Mouse (Mus musculus) hindbrain, embryonic 12.5 days (tissue): ENCODE results near the gene Ythdf1. TPM values are rescaled to one million over a fixed set of nuclear protein-coding genes. Genes with fewer than 3 reads are reported as not detected.

Experiments used
- ATAC-seq: fragments of 200-750 bp; cut with Nextera tagmentation; 2 replicates; pipeline ENCODE4 v1.8.0; 2017; ENCODE audit warnings: moderate TSS enrichment; ENCODE audit not compliant: low FRiP score
- H3K27ac ChIP-seq: fragments of 300-500 bp; sonication (generic); 2 replicates; pipeline ENCODE4 v1.5.1; 2016; ENCODE audit warnings: mild to moderate bottlenecking
- H3K27me3 ChIP-seq: fragments of 300-500 bp; sonication (generic); 2 replicates; pipeline ENCODE4 v1.6.1; 2016; ENCODE audit warnings: mild to moderate bottlenecking
- H3K36me3 ChIP-seq: fragments of 300-500 bp; sonication (generic); 2 replicates; pipeline ENCODE4 v1.6.1; 2016; ENCODE audit warnings: mild to moderate bottlenecking
- H3K4me1 ChIP-seq: fragments of 300-500 bp; sonication (generic); 2 replicates; pipeline ENCODE4 v1.6.1; 2016
- H3K4me2 ChIP-seq: fragments of 300-500 bp; sonication (generic); replicated peaks from 2 replicates; pipeline ENCODE4 v1.6.1; 2016; ENCODE audit warnings: mild to moderate bottlenecking
- H3K4me3 ChIP-seq: fragments of 300-500 bp; sonication (generic); 2 replicates; pipeline ENCODE4 v1.5.1; 2016; ENCODE audit warnings: mild to moderate bottlenecking
- H3K9ac ChIP-seq: fragments of 300-500 bp; sonication (generic); 2 replicates; pipeline ENCODE4 v1.6.1; 2016; ENCODE audit warnings: mild to moderate bottlenecking, moderate library complexity
- H3K9me3 ChIP-seq: fragments of 300-500 bp; sonication (generic); replicated peaks from 2 replicates; pipeline ENCODE4 v1.6.1; 2016; ENCODE audit warnings: mild to moderate bottlenecking
- WGBS: fragments of 180-500 bp; shearing (Covaris S2); methylation state at CpG from one replicate; pipeline ENCODE4 v1.1.7; 2016; 5-methylcytosine and 5-hydroxymethylcytosine counted together
- polyA plus RNA-seq: library from polyadenylated mRNA; unstranded; fragments of >200 nt; fragmentation: Nextera tagmentation; extraction: Ambion mirVana; gene quantifications from 2 replicates; pipeline ENCODE4 v1.2.1, GENCODE M21; 2016

Ythdf1 gene
- polyA plus RNA-seq, 1 experiment from 2014 or later, result 61.0 TPM

DNA sequence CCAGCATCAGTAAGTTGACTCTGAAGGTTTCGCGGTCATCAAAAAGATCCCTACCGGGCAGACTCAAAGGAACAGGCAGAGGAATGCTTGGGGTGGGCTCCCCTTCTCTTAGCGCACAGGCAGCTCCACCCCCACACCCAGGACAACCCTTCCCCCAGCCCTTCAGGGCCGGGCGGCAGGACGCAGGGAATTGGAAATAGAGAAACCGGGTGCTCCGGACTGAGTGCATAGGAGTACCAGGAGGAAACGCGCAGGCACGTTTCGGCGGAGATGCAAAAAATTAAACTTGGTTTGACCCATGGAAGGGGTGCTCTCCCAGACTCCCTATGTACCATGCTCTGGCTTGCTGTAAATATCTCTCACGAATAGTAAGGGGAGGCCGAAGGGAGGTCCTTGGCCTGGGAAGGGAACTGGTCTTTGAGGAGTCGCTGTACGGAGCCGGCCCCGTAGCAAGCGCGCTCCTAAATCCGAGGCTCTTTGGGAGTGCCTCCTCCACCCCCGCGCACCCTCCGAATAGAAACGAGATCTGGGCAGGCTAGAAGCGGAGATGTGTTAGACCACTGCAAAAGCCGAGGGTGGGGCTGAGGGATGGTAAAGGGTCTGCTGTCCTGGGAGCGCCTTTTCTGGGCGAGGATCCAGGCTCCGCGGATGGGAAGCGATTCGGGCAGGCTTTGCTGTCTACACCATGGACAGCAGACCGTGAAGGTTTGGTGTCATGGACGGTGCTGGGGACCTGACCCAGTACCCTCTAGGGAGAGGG lies 29.5 kb downstream of the Ythdf1 start:
- H3K9ac ChIP-seq, result peak overlapping the region; percentile 100
- H3K4me2 ChIP-seq, result peak overlapping the region; percentile 68
- H3K27me3 ChIP-seq, result peaks cover 45% of the 10 kb centered on the region
- H3K27ac ChIP-seq, result peak overlapping the region; percentile 94
- WGBS, result under 1% methylated on average over 37 of the region's 37 CpGs
- ATAC-seq, result no peak
- H3K9me3 ChIP-seq, result no peaks in the 10 kb centered on the region
- H3K4me1 ChIP-seq, result peaks cover 69% of the 10 kb centered on the region
- H3K36me3 ChIP-seq, result peaks cover 5% of the 10 kb centered on the region; the same call in 1 of the 2 replicates
- peak overlapping the region; percentile 81 for H3K4me3 ChIP-seq

DNA sequence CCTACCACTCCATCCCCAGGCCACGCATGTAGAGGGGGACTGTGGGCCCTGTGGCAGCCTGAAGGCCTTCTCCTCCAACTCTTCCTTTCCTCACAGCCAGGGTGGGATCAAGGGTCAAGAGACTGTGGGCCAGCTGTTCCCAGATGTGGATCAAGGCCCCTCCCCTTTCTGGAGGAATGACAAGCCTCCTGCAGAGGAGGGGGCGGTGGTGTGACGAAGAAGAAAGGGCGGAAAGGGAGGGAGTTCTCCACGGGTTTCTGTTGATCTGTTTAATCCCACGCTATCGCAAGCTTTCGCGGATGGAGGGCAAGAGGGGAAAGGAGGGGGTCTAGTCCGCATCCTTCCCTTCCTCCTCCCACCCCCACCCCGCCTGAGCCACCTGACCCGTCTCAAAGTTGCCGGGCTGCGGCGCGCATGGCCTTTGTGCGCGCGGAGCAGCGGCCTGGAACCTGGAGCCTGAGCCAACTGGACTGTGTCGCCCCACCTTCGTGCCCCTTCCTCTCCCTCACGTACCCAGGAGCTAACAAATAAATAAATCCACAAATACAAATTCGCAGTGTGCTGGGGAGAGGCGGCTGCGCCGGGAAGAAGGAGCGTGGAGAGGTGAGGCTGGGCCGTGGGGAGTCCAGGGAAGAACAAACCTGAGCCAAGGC lies 30.2 kb downstream of the Ythdf1 start:
- ATAC-seq, result no peak
- Histone ChIP-seq H3K9ac (peak overlapping the region; percentile 100), H3K27ac (peak overlapping the region; percentile 94), H3K9me3 (no peaks in the 10 kb centered on the region), H3K4me2 (peak overlapping the region; percentile 68), H3K4me3 (peak overlapping the region; percentile 81), H3K4me1 (peaks cover 69% of the 10 kb centered on the region), H3K27me3 (peaks cover 45% of the 10 kb centered on the region), H3K36me3 (peaks cover 2% of the 10 kb centered on the region; the same call in 1 of the 2 replicates)
- WGBS, result 1% methylated on average over 27 of the region's 29 CpGs

GRCm38 (mm10) chr2:180889921-180890280 lies 30.8 kb downstream of the Ythdf1 start:
- H3K4me1 ChIP-seq, result peaks cover 68% of the 10 kb centered on the region
- WGBS, result 11% methylated on average over 4 of the region's 4 CpGs
- H3K27me3 ChIP-seq, result peaks cover 45% of the 10 kb centered on the region
- peak overlapping the region; percentile 68 for H3K4me2 ChIP-seq
- peak overlapping the region; percentile 81; the same call in 1 of the 2 replicates for H3K4me3 ChIP-seq
- H3K27ac ChIP-seq, result peak overlapping the region; percentile 94
- no peaks in the 10 kb centered on the region for H3K36me3 ChIP-seq
- no peak for ATAC-seq
- H3K9me3 ChIP-seq, result no peaks in the 10 kb centered on the region
- peak overlapping the region; percentile 64; the same call in 1 of the 2 replicates for H3K9ac ChIP-seq

DNA sequence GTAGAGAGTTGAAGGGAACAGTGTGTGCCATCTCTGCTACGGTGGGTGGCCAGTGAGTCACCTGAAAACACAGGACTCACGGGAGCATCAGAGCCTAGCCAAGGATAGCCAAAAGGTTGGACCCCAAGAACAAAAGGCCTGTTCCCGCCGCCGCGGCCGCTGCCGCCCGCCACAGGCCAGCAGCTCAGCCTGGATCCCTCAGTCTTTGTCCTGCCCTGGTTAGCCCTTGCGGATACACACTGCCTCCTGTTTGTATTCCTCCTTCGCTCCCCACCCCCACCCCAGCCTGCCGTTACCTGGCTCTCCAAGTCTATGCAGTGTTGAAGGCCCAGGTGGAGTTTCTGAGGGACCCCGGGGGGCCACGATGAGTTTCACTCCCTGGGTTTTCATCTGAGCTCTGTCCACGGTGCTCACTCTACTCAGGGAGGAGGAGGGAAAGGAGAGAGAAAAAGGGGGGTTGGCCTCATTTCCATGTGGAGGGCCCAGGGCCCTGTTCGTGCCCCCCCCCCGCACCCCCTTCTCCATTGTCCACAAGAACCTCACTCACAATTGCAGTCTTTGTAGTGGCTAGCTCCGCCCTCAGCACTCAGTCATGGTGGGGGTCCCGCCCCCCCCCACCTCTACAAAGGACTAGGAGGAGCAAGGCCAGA lies 31.4 kb downstream of the Ythdf1 start:
- ATAC-seq, result peak; percentile 3; the same call in 1 of the 2 replicates

GRCm38 (mm10) chr2:180885270-180885669 lies 35.5 kb downstream of the Ythdf1 start:
- no peaks in the 10 kb centered on the region for H3K36me3 ChIP-seq
- H3K4me2 ChIP-seq, result no peak overlapping the region
- ATAC-seq, result no peak
- peaks cover 61% of the 10 kb centered on the region for H3K4me1 ChIP-seq
- H3K27me3 ChIP-seq, result peaks cover 6% of the 10 kb centered on the region
- no peak overlapping the region for H3K4me3 ChIP-seq
- WGBS, result 78% methylated on average over 5 of the region's 5 CpGs
- no peak overlapping the region for H3K27ac ChIP-seq
- no peaks in the 10 kb centered on the region for H3K9me3 ChIP-seq
- no peak overlapping the region for H3K9ac ChIP-seq

More for the DNA sequence above, 31.4 kb downstream of the Ythdf1 start:
- Histone ChIP-seq H3K36me3 (no peaks in the 10 kb centered on the region), H3K27ac (peak overlapping the region; percentile 94), H3K4me2 (peak overlapping the region; percentile 68), H3K4me1 (peaks cover 68% of the 10 kb centered on the region), H3K27me3 (peaks cover 41% of the 10 kb centered on the region), H3K9me3 (no peaks in the 10 kb centered on the region), H3K4me3 (peak overlapping the region; percentile 35), H3K9ac (peak overlapping the region; percentile 64)
- 5% methylated on average over 17 of the region's 19 CpGs for WGBS

- H3K9me3 ChIP-seq, result no peaks in the 10 kb centered on the region
- H3K4me3 ChIP-seq, result no peak overlapping the region
- no peak overlapping the region for H3K27ac ChIP-seq
- peaks cover 45% of the 10 kb centered on the region for H3K4me1 ChIP-seq
- H3K36me3 ChIP-seq, result no peaks in the 10 kb centered on the region
- H3K4me2 ChIP-seq, result no peak overlapping the region
- no peaks in the 10 kb centered on the region for H3K27me3 ChIP-seq
- H3K9ac ChIP-seq, result no peak overlapping the region
- ATAC-seq, result no peak
- WGBS, result 63% methylated on average over 9 of the region's 9 CpGs
Observed at GRCm38 (mm10) chr2:180881281-180881680, 39.5 kb downstream of the Ythdf1 start.

GRCm38 (mm10) chr2:180879365-180880067 lies 41.2 kb downstream of the Ythdf1 start:
- Histone ChIP-seq H3K9ac (no peak overlapping the region), H3K27ac (peak overlapping the region; percentile 79), H3K27me3 (no peaks in the 10 kb centered on the region), H3K4me3 (no peak overlapping the region), H3K9me3 (no peaks in the 10 kb centered on the region), H3K4me1 (peaks cover 34% of the 10 kb centered on the region), H3K36me3 (no peaks in the 10 kb centered on the region), H3K4me2 (0 out of 2 replicates have a peak overlapping the region, but pooled peaks have one; percentile 17)
- 34% methylated on average over 7 of the region's 7 CpGs for WGBS
- peak; percentile 94 for ATAC-seq

DNA sequence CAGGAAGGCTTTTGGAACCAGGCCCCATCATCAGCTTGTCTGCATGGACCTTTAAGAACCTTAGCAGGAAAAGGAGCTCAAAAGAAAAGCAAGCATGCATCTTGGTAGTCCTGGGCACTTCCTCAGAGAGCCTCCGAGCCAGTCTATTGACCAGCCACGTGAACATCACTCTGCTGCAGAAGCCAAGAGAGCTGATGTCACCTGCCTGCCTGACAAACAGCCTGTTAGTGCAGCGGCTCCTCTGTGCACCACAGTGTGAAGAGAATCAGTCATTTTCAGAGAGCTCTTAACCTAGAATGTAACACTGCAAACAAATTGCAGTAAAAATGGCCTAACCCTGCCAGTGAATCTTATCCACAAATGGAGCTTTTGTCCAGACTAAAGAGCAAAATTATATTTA lies 50.7 kb downstream of the Ythdf1 start:
- Histone ChIP-seq H3K4me1 (0 out of 2 replicates have a peak, but pooled peaks cover 3% of the 10 kb centered on the region), H3K27me3 (no peaks in the 10 kb centered on the region), H3K36me3 (no peaks in the 10 kb centered on the region), H3K9ac (no peak overlapping the region), H3K9me3 (no peaks in the 10 kb centered on the region), H3K4me2 (no peak overlapping the region), H3K27ac (no peak overlapping the region), H3K4me3 (no peak overlapping the region)
- 61% methylated on average over 3 of the region's 3 CpGs for WGBS
- ATAC-seq, result no peak

GRCm38 (mm10) chr2:180861561-180861960 lies 59.2 kb downstream of the Ythdf1 start:
- WGBS, result 67% methylated on average over 12 of the region's 12 CpGs
- no peaks in the 10 kb centered on the region for H3K9me3 ChIP-seq
- H3K27ac ChIP-seq, result 0 out of 2 replicates have a peak overlapping the region, but pooled peaks have one; percentile 35
- H3K27me3 ChIP-seq, result peaks cover 30% of the 10 kb centered on the region
- peaks cover 14% of the 10 kb centered on the region; the same call in 1 of the 2 replicates for H3K4me1 ChIP-seq
- no peak overlapping the region for H3K4me2 ChIP-seq
- peak; percentile 35; the same call in 1 of the 2 replicates for ATAC-seq
- no peak overlapping the region for H3K4me3 ChIP-seq
- H3K36me3 ChIP-seq, result no peaks in the 10 kb centered on the region
- no peak overlapping the region for H3K9ac ChIP-seq

DNA sequence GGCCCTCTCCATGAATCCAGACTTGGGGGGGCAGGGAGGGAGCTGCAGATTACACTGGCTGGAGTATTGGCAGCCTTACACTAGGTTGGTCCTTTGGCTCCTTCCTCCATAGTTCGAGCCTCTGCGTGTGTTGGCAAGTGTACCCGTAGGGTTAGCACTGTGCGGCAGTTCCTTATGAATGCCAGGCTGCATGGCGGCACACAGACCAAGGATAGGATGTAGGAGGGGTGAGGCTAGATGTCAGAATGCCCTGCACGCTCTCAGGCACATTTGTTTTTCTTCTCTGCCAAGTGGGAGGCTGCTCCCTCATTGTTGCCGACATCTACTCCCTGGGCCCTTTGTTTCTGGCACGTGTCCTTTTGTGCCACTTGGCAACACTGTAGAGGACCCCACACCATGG lies 63.6 kb downstream of the Ythdf1 start:
- H3K4me1 ChIP-seq, result peaks cover 34% of the 10 kb centered on the region
- no peaks in the 10 kb centered on the region for H3K36me3 ChIP-seq
- ATAC-seq, result peak; percentile 59
- WGBS, result 46% methylated on average over 8 of the region's 8 CpGs
- peaks cover 41% of the 10 kb centered on the region for H3K27me3 ChIP-seq
- H3K9ac ChIP-seq, result no peak overlapping the region
- no peak overlapping the region for H3K4me2 ChIP-seq
- no peak overlapping the region for H3K4me3 ChIP-seq
- H3K9me3 ChIP-seq, result no peaks in the 10 kb centered on the region
- H3K27ac ChIP-seq, result no peak overlapping the region

GRCm38 (mm10) chr2:180855005-180855544 lies 65.7 kb downstream of the Ythdf1 start:
- Histone ChIP-seq H3K4me2 (peak overlapping the region; percentile 44), H3K27ac (peak overlapping the region; percentile 83), H3K9me3 (no peaks in the 10 kb centered on the region), H3K36me3 (no peaks in the 10 kb centered on the region), H3K9ac (peak overlapping the region; percentile 47; the same call in 1 of the 2 replicates), H3K27me3 (peaks cover 39% of the 10 kb centered on the region), H3K4me1 (peaks cover 26% of the 10 kb centered on the region), H3K4me3 (peak overlapping the region; percentile 2)
- 1% methylated on average over 13 of the region's 13 CpGs for WGBS
- peak; percentile 58 for ATAC-seq
